Mouse (Mus musculus) neural tube, embryonic 13.5 days (tissue): Measurements from ENCODE around the gene Dtx4. TPM values are rescaled to one million over a fixed set of nuclear protein-coding genes. Genes with fewer than 3 reads are reported as not detected.

Experiments used
- ATAC-seq: fragments of 200-750 bp; cut with Nextera tagmentation; 2 replicates; pipeline ENCODE4 v1.8.0; 2017; ENCODE audit warnings: low read depth, mild to moderate bottlenecking, moderate TSS enrichment, moderate library complexity
- H3K27ac ChIP-seq: fragments of 300-500 bp; sonication (generic); replicated peaks from 2 replicates; pipeline ENCODE4 v1.5.1; 2015; ENCODE audit warnings: moderate library complexity, mild to moderate bottlenecking, inconsistent platforms
- H3K27me3 ChIP-seq: fragments of 300-500 bp; sonication (generic); 2 replicates; pipeline ENCODE4 v1.6.1; 2015; ENCODE audit warnings: mild to moderate bottlenecking, inconsistent platforms
- H3K36me3 ChIP-seq: fragments of 300-500 bp; sonication (generic); 2 replicates; pipeline ENCODE4 v1.6.1; 2015; ENCODE audit warnings: mild to moderate bottlenecking, inconsistent platforms
- H3K4me1 ChIP-seq: fragments of 300-500 bp; sonication (generic); replicated peaks from 2 replicates; pipeline ENCODE4 v1.6.1; 2015; ENCODE audit warnings: inconsistent platforms
- H3K4me2 ChIP-seq: fragments of 300-500 bp; sonication (generic); 2 replicates; pipeline ENCODE4 v1.6.1; 2015; ENCODE audit warnings: inconsistent platforms, mild to moderate bottlenecking, moderate library complexity
- H3K4me3 ChIP-seq: fragments of 300-500 bp; sonication (generic); 2 replicates; pipeline ENCODE4 v1.5.1; 2015; ENCODE audit warnings: mild to moderate bottlenecking, inconsistent platforms
- H3K9ac ChIP-seq: fragments of 300-500 bp; sonication (generic); 2 replicates; pipeline ENCODE4 v1.6.1; 2015; ENCODE audit warnings: moderate library complexity, mild to moderate bottlenecking, inconsistent platforms
- H3K9me3 ChIP-seq: fragments of 300-500 bp; sonication (generic); 2 replicates; pipeline ENCODE4 v1.6.1; 2016; ENCODE audit warnings: inconsistent platforms
- WGBS: fragments of 180-500 bp; shearing (Covaris S2); methylation state at CpG from one replicate; pipeline ENCODE4 v1.1.7; 2015; 5-methylcytosine and 5-hydroxymethylcytosine counted together
- polyA plus RNA-seq: library from polyadenylated mRNA; unstranded; fragments of >200 nt; fragmentation: Nextera tagmentation; extraction: Ambion mirVana; gene quantifications from 2 replicates; pipeline ENCODE4 v1.2.1, GENCODE M21; 2015

The Dtx4 gene
- polyA plus RNA-seq, 1 experiment from 2014 or later, result 34.2 TPM

DNA sequence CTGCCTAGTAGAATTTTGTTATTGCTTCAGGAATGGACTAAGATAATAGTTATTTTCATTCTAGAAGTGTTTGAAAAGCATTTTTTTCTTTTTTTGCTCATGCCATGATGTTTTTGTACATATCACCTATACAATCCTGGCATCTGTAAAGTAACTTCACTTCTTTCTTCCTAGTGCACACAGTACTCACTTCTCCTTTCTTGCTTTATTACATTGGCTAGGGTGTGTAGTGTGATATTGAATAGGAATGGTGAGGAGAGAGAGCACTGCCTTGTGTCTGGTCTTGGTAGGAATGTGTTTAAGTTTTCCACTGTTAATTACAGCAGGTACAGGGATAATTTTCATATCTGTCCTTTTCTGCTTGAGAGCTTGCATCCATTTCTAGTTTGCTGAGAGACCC is 13.4 kb upstream of the Dtx4 start:
- Histone ChIP-seq H3K27me3 (no peaks in the 10 kb centered on the region), H3K36me3 (no peaks in the 10 kb centered on the region), H3K27ac (no peak overlapping the region), H3K4me2 (no peak overlapping the region), H3K4me1 (no peaks in the 10 kb centered on the region), H3K9ac (no peak overlapping the region), H3K9me3 (no peaks in the 10 kb centered on the region), H3K4me3 (no peak overlapping the region)
- no peak for ATAC-seq

DNA sequence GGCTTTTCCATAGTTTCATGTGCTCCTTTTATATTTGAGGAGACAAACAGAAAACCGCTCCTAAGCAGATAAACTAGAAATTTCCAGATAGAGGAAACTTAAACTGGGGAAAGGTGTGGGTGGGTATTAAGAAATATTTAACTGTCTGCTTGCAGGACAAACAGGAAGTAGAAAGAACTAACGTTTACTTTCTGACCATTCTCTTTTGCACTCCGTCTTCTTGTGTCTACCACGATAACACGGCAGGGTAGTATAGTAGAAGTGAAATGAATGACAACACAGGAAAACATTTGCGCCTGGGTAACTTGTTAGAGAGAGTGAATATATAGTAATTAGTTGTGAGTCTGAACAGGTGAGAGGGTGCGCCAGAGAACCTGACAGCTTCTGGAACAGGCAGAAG is 1.5 kb upstream of the Dtx4 start:
- Histone ChIP-seq H3K4me3 (no peak overlapping the region), H3K9ac (no peak overlapping the region), H3K36me3 (no peaks in the 10 kb centered on the region), H3K4me2 (no peak overlapping the region), H3K4me1 (peaks cover 35% of the 10 kb centered on the region), H3K27ac (no peak overlapping the region), H3K27me3 (no peaks in the 10 kb centered on the region), H3K9me3 (no peaks in the 10 kb centered on the region)
- no peak for ATAC-seq
- WGBS, result 86% methylated on average over 7 of the region's 7 CpGs

DNA sequence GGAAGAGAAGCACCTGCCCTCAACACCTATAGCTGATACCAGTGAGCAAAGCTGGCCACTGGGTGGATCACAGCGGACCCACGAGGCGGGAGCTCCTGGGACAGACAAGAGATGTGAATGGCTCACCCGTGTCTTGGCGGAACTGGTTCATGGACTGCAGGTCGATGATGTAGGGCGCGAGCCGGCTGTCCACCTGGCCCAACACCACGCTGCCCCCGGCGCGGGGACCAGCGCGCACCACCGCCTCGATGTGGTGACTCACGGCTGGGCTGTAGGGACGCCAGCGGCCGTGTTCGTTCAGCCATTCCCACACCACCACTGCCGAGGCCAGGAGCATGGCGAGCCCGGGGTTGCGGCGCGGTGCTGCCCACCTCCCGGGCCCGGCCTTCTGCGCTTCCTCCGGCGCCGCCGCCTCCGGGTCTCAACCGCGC is 358 bp downstream of the Dtx4 start:
- WGBS, result under 1% methylated on average over 37 of the region's 38 CpGs
- H3K9me3 ChIP-seq, result no peaks in the 10 kb centered on the region
- peaks cover 51% of the 10 kb centered on the region for H3K4me1 ChIP-seq
- no peaks in the 10 kb centered on the region for H3K27me3 ChIP-seq
- H3K9ac ChIP-seq, result peak overlapping the region; percentile 96
- peak overlapping the region; percentile 96 for H3K27ac ChIP-seq
- peak overlapping the region; percentile 77 for H3K4me2 ChIP-seq
- peak overlapping the region; percentile 82 for H3K4me3 ChIP-seq
- no peaks in the 10 kb centered on the region for H3K36me3 ChIP-seq
- ATAC-seq, result peak; percentile 60

DNA sequence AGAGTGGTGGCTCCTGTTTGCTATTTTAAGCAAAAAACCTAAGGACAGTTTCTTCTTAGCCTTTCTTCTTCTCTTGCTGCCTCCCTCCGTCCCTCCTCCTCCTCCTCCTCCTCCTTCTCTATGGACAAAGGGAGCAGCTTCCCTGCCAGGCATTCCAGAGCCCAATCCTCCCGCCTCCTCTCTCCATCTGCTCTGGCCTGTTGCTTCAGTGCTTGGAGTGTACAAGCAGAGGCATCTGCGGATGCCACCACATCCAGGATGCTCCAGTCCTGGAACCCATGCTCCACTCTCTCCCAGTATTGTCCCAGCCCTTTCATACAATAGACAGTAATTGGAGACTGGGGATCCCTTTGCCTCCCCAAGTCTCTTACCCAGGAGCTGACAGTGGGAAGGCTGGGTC is 1.1 kb downstream of the Dtx4 start:
- peak overlapping the region; percentile 82 for H3K4me3 ChIP-seq
- peak overlapping the region; percentile 77 for H3K4me2 ChIP-seq
- H3K36me3 ChIP-seq, result no peaks in the 10 kb centered on the region
- ATAC-seq, result peak; percentile 21
- H3K4me1 ChIP-seq, result peaks cover 59% of the 10 kb centered on the region
- H3K9me3 ChIP-seq, result no peaks in the 10 kb centered on the region
- WGBS, result 3% methylated on average over 3 of the region's 3 CpGs
- H3K9ac ChIP-seq, result peak overlapping the region; percentile 96
- no peaks in the 10 kb centered on the region for H3K27me3 ChIP-seq
- H3K27ac ChIP-seq, result peak overlapping the region; percentile 96

DNA sequence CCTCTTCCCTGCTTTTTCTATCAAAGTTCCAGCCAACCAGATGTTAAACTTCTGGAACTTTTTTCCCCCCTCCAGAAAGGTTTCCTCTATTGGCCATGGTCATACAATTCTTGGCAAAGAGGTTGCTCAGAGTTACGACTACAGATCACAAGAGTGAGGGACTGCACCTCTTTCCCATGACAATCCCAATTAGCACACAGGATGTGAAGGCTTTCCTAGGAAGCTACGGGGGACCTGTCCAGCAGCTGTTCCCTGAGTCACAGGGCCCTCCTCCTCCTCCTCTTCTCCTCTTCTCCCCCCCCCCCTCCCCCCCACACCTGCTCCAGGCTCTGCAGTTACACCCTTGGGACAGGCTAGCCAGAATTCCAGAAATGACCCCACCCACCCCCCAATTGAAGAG is 1.8 kb downstream of the Dtx4 start:
- no peak for ATAC-seq
- H3K9ac ChIP-seq, result peak overlapping the region; percentile 96

DNA sequence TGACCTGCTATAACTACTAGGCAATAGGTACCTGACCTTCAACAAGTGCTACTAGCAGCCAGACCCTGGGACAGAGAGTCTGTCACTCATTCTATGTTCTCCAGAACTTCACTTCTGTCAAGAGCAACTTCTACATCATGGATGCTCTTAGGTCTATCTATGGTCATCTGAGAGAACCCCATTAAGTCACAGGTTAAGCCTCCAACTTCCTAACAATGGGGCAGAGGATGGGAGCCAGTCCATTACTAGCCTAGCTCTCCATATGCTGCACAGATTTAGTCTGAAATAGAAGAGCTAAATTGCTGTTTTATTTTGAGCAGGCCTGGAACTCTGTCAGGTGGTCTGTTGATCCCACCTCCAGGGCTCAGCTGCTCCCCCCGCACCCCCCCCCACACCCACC is 2.3 kb downstream of the Dtx4 start:
- H3K36me3 ChIP-seq, result no peaks in the 10 kb centered on the region
- peaks cover 71% of the 10 kb centered on the region for H3K4me1 ChIP-seq
- H3K9me3 ChIP-seq, result no peaks in the 10 kb centered on the region
- ATAC-seq, result no peak
- no peaks in the 10 kb centered on the region for H3K27me3 ChIP-seq
- H3K4me3 ChIP-seq, result peak overlapping the region; percentile 82
- H3K9ac ChIP-seq, result peak overlapping the region; percentile 96
- H3K27ac ChIP-seq, result peak overlapping the region; percentile 96
- 8% methylated on average over 1 of the region's 1 CpGs for WGBS
- H3K4me2 ChIP-seq, result peak overlapping the region; percentile 77

More for the DNA sequence above, 1.8 kb downstream of the Dtx4 start:
- WGBS, result 2% methylated on average over 2 of the region's 2 CpGs
- H3K9me3 ChIP-seq, result no peaks in the 10 kb centered on the region
- peak overlapping the region; percentile 82 for H3K4me3 ChIP-seq
- H3K36me3 ChIP-seq, result no peaks in the 10 kb centered on the region
- peak overlapping the region; percentile 96 for H3K27ac ChIP-seq
- no peaks in the 10 kb centered on the region for H3K27me3 ChIP-seq
- peaks cover 65% of the 10 kb centered on the region for H3K4me1 ChIP-seq
- H3K4me2 ChIP-seq, result peak overlapping the region; percentile 77

DNA sequence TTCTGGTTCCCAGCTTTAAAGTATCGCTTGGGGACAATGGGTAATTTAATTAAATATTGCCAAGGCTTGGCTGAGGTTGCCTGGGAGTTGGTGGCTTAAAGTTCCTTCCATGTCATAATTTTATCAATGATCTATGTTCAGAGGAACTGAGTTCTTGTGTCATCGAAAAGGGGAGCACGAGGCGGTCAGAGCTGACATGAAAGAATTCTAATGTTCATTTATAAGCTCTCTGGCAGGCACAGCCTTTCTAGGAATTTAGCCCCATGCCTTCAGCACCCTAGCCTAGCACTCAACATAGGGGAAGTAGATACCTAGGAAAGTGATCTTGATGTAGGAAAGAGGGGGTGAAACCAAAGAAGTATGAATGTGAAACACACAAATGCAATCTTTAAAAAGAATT is 2.9 kb downstream of the Dtx4 start:
- WGBS, result 42% methylated on average over 4 of the region's 4 CpGs
- Histone ChIP-seq H3K36me3 (no peaks in the 10 kb centered on the region), H3K4me2 (peak overlapping the region; percentile 77), H3K9me3 (no peaks in the 10 kb centered on the region), H3K27ac (peak overlapping the region; percentile 96), H3K9ac (peak overlapping the region; percentile 96; the same call in 1 of the 2 replicates), H3K4me1 (peaks cover 77% of the 10 kb centered on the region), H3K4me3 (peak overlapping the region; percentile 82), H3K27me3 (no peaks in the 10 kb centered on the region)
- ATAC-seq, result no peak

DNA sequence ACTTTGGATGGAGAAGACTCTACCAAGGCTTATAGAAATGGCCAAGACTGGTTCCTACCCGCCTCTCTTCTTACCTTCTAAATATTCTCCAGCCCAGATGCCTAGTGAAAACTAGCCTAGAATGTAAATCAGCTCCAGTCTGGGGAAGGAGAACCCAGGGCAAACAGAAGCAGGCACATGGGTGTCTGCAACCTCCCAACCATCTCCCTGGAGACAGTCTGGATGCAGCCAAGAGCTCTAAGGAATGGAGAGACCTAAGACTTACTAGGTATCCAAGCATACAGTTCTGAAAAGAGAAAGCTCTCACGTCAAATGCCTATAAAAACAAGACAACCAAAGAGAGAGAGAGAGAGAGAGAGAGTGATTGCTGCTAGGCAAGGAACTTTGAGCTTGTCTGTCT is 3.3 kb downstream of the Dtx4 start:
- H3K27ac ChIP-seq, result peak overlapping the region; percentile 80
- WGBS, result 36% methylated on average over 2 of the region's 2 CpGs

DNA sequence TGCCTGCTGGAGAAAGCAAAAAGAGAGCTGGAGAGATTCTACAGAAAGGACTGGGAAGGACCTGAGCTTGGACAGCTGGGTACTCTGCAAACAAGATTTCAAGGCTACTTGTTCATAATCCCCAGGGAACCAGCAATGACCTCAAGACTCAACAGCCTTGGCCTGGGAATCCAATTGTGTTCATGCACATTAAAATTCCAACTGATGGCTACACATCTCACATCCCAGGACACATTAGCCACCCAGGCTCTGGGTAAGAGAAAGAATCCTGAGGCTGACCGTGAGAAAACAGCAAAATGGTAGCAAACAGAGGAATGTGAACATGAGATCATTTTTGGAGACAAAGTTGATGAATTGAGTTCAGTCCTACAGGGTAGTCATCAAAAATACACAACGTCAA is 5.0 kb downstream of the Dtx4 start:
- H3K27ac ChIP-seq, result peak overlapping the region; percentile 80
- H3K9ac ChIP-seq, result no peak overlapping the region
- no peaks in the 10 kb centered on the region for H3K27me3 ChIP-seq
- H3K9me3 ChIP-seq, result no peaks in the 10 kb centered on the region
- no peak for ATAC-seq
- 53% methylated on average over 2 of the region's 2 CpGs for WGBS
- peak overlapping the region; percentile 77; the same call in 1 of the 2 replicates for H3K4me2 ChIP-seq
- H3K4me1 ChIP-seq, result peaks cover 94% of the 10 kb centered on the region
- H3K36me3 ChIP-seq, result peaks cover 13% of the 10 kb centered on the region
- H3K4me3 ChIP-seq, result no peak overlapping the region

More for the DNA sequence above, 3.3 kb downstream of the Dtx4 start:
- H3K9ac ChIP-seq, result no peak overlapping the region
- no peaks in the 10 kb centered on the region for H3K27me3 ChIP-seq
- peaks cover 81% of the 10 kb centered on the region for H3K4me1 ChIP-seq
- H3K9me3 ChIP-seq, result no peaks in the 10 kb centered on the region
- ATAC-seq, result no peak
- no peaks in the 10 kb centered on the region for H3K36me3 ChIP-seq
- peak overlapping the region; percentile 77 for H3K4me2 ChIP-seq
- no peak overlapping the region for H3K4me3 ChIP-seq

DNA sequence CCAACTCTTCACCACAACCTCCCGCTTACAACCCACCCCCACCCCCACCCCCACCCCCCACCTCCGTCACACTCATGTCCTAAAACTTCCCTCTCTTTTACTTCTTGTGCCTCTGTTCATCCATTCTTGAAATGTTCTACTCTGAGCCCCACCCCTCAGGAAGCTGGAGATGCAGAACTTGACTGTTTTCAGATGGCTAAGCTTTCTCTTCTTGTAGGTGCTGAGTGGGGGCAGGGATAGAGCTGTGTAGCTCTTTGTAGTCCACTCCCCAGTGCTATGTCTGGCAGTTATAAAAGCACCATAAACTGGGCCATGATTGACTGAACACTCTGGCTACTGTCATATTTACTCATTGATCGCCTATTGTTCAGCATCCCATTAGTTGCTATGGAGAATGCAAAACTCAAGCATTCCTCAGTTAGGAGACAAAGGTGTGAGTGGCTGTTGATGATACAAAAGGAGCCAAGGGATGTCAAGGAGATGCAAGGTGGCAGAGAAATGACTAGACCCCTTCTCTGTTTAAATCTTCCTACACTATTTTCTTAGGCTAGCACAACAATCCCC is 6.2 kb downstream of the Dtx4 start:
- Histone ChIP-seq H3K9ac (no peak overlapping the region), H3K36me3 (peaks cover 25% of the 10 kb centered on the region), H3K4me1 (peaks cover 97% of the 10 kb centered on the region), H3K4me2 (peak overlapping the region; percentile 30), H3K9me3 (no peaks in the 10 kb centered on the region), H3K27me3 (no peaks in the 10 kb centered on the region), H3K27ac (peak overlapping the region; percentile 80), H3K4me3 (no peak overlapping the region)
- no peak for ATAC-seq
- 11% methylated on average over 3 of the region's 3 CpGs for WGBS

DNA sequence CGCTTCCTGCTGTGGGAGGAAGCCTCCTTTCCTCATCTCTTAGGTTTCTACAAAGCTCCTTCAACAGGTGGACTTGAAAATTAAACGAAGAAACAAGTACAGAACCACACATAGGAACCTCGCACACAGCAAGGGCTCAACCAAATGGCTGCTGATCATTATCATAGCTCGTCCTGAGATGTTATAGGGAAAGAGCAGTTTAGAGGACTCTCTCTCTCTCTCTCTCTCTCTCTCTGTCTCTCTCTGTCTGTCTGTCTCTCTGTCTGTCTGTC is 7.1 kb downstream of the Dtx4 start:
- H3K27me3 ChIP-seq, result no peaks in the 10 kb centered on the region
- H3K27ac ChIP-seq, result peak overlapping the region; percentile 80

DNA sequence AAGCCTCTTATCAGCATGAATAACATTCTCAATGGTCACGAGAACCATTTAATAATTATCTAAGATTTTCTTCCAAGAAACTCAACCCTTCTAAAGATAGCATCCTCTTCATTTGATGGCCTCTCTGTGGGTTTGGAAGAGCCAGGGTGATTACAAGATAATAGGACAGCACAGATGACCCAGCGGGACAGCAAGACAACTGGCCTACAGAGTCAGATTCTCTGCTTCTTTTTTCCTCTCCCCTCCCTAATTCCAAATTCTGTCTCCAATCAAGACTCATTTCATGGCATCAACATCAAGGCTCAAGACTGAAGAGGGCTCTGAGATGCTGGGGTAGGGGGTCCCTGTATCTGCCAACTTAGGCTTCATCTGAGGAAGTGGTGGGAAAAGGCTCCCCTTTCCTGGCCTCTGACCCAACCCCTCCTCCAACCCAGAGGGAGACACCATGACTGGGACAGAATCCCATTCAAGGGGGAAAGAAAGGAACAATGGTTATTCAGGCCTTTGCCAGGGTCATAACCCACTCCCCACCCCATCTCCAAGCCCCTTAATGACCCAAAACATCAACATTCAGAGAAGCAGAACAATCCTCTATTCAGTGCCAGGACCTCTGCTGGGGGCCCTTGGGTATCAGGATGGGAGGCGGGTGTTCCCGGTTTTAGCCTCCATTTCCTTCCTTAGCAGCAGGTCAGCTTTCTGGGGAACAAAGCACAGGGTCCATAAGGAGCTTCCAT is 7.6 kb downstream of the Dtx4 start:
- 15% methylated on average over 4 of the region's 4 CpGs for WGBS
- H3K27me3 ChIP-seq, result no peaks in the 10 kb centered on the region
- H3K4me1 ChIP-seq, result peaks cover 97% of the 10 kb centered on the region
- no peak overlapping the region for H3K4me3 ChIP-seq
- ATAC-seq, result no peak
- no peak overlapping the region for H3K9ac ChIP-seq
- H3K27ac ChIP-seq, result peak overlapping the region; percentile 80
- peaks cover 32% of the 10 kb centered on the region for H3K36me3 ChIP-seq
- no peaks in the 10 kb centered on the region for H3K9me3 ChIP-seq
- H3K4me2 ChIP-seq, result peak overlapping the region; percentile 30

More for the DNA sequence above, 7.1 kb downstream of the Dtx4 start:
- H3K4me1 ChIP-seq, result peaks cover 97% of the 10 kb centered on the region
- H3K36me3 ChIP-seq, result peaks cover 32% of the 10 kb centered on the region
- H3K9ac ChIP-seq, result no peak overlapping the region
- no peaks in the 10 kb centered on the region for H3K9me3 ChIP-seq
- H3K4me2 ChIP-seq, result peak overlapping the region; percentile 30
- 17% methylated on average over 4 of the region's 4 CpGs for WGBS
- ATAC-seq, result no peak
- H3K4me3 ChIP-seq, result no peak overlapping the region

DNA sequence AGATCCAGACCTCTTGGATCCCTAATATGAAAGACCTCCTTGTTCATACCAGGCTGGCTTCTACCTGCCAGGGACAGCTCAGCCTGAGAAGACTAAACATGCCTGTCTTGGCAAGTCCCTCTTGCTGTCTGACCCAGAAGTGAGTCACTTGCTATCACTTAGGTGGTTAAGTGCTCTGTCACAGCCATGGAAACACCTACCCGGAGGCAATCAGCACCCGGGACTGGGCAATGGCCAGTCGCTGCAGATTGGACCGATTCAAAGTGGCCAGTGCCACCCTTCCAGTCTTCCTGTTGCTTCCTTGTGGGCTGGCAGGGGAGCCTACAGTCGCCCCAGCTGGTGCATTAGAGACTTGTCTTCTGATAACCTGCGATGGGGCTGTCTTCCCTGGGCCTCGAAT is 9.6 kb downstream of the Dtx4 start:
- no peak for ATAC-seq
- Histone ChIP-seq H3K36me3 (peaks cover 32% of the 10 kb centered on the region), H3K9ac (no peak overlapping the region), H3K4me2 (no peak overlapping the region), H3K4me1 (peaks cover 99% of the 10 kb centered on the region), H3K9me3 (no peaks in the 10 kb centered on the region), H3K4me3 (no peak overlapping the region), H3K27ac (peak overlapping the region; percentile 80), H3K27me3 (no peaks in the 10 kb centered on the region)
- 83% methylated on average over 7 of the region's 7 CpGs for WGBS
